Mouse (Mus musculus) stomach, postnatal 0 days (tissue): ENCODE data around the gene Pgap1. TPM values are rescaled to one million over a fixed set of nuclear protein-coding genes. Genes with fewer than 3 reads are reported as not detected.

ENCODE experiments used
- ATAC-seq: fragments of 200-750 bp; cut with Nextera tagmentation; 2 replicates; pipeline ENCODE4 v1.8.0; 2017; ENCODE audit not compliant: low FRiP score, low TSS enrichment
- DNase-seq: peaks from one replicate; pipeline ENCODE4 v3.0.0-alpha.2; 2016; ENCODE audit warnings: low spot score
- H3K27ac ChIP-seq: fragments of 300-500 bp; sonication (generic); replicated peaks from 2 replicates; pipeline ENCODE4 v1.5.1; 2014; ENCODE audit warnings: mild to moderate bottlenecking, control low read depth
- H3K27me3 ChIP-seq: fragments of 300-500 bp; sonication (generic); 2 replicates; pipeline ENCODE4 v1.6.1; 2014; ENCODE audit warnings: low read length; ENCODE audit not compliant: control insufficient read depth, insufficient read depth
- H3K36me3 ChIP-seq: fragments of 300-500 bp; sonication (generic); 2 replicates; pipeline ENCODE4 v1.6.1; 2014; ENCODE audit warnings: low read length, mixed read lengths; ENCODE audit not compliant: control insufficient read depth, insufficient read depth
- H3K4me1 ChIP-seq: fragments of 300-500 bp; sonication (generic); replicated peaks from 2 replicates; pipeline ENCODE4 v1.6.1; 2014; ENCODE audit warnings: antibody characterized with exemption; ENCODE audit not compliant: control insufficient read depth, insufficient read depth
- H3K4me2 ChIP-seq: fragments of 300-500 bp; sonication (generic); replicated peaks from 2 replicates; pipeline ENCODE4 v1.6.1; 2014; ENCODE audit warnings: low read depth, mild to moderate bottlenecking, control low read depth, moderate library complexity
- H3K4me3 ChIP-seq: fragments of 300-500 bp; sonication (generic); 2 replicates; pipeline ENCODE4 v1.5.1; 2014; ENCODE audit warnings: low read depth, low read length, control low read depth
- H3K9ac ChIP-seq: fragments of 300-500 bp; sonication (generic); 2 replicates; pipeline ENCODE4 v1.6.1; 2014; ENCODE audit warnings: mild to moderate bottlenecking, low read length, control low read depth, mixed read lengths
- H3K9me3 ChIP-seq: fragments of 300-500 bp; sonication (generic); 2 replicates; pipeline ENCODE4 v1.6.1; 2016; ENCODE audit warnings: low read length; ENCODE audit not compliant: control insufficient read depth
- CTCF ChIP-seq: IDR thresholded peaks from 2 replicates; pipeline ENCODE4 v1.5.1; 2016; ENCODE audit warnings: antibody characterized with exemption, low read depth, mild to moderate bottlenecking, moderate library complexity
- EP300 ChIP-seq: optimal IDR thresholded peaks from 2 replicates; pipeline ENCODE3; 2016; ENCODE audit warnings: antibody characterized with exemption
- WGBS: fragments of 180-500 bp; shearing (Covaris S2); extraction: QIAGEN DNeasy Blood & Tissue Kit; methylation state at CpG from one replicate; pipeline ENCODE4 v1.1.7; 2014; 5-methylcytosine and 5-hydroxymethylcytosine counted together
- polyA plus RNA-seq: library from polyadenylated mRNA; unstranded; fragments of >200 nt; fragmentation: Nextera tagmentation; extraction: Ambion mirVana; gene quantifications from 2 replicates; pipeline ENCODE4 v1.2.1, GENCODE M21; 2015

Pgap1 gene
- polyA plus RNA-seq, 1 experiment from 2014 or later: 5.4 TPM

DNA sequence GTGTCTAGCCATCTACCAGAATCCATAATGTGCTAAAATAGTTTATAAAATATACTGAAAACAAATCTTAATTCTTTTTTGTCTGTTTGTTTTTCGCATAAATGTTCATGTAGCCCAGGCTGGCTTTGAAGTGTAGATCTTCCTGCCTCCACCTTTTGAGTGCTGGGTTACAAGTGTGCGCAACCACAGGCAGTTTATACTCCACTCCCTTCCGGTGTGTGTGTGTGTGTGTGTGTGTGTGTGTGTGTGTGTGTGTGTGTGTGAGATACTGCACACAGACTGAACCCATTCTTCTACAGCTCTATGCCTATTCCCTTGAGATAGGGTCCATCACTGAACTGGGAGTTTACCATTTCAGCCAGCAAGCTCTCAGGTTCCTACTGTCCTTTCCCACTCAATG lies 64.0 kb downstream of the Pgap1 start:
- H3K4me2 ChIP-seq: no peak overlapping the region
- TF ChIP-seq EP300: no peak
- no peak for TF ChIP-seq CTCF
- no peaks in the 10 kb centered on the region for H3K9me3 ChIP-seq
- H3K27ac ChIP-seq: no peak overlapping the region
- no peak overlapping the region for H3K9ac ChIP-seq
- H3K27me3 ChIP-seq: no peaks in the 10 kb centered on the region
- no peaks in the 10 kb centered on the region for H3K4me1 ChIP-seq
- ATAC-seq (no peak), DNase-seq (no peak)
- WGBS: 90% methylated on average over 3 of the region's 3 CpGs
- no peaks in the 10 kb centered on the region for H3K36me3 ChIP-seq
- H3K4me3 ChIP-seq: no peak overlapping the region

DNA sequence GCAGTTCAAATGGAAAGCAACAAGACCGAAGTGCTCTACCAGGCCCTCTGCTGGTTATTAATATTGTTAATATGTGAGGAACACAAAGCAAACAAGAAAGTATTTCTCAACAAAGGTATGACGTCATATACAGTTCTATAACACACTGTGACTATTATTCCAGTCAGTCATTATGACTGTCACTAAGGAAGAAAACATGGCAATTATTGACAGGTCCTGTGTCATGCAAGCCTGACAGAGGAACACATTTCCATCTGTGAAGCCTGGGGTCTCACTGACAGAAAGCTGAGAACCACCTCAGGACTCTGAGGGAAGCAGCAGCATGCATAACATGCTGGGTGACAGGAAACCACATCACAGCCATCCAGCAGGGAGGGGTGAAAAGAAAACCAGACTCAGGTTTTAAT lies 65.0 kb downstream of the Pgap1 start:
- peak; percentile 63; the same call in 1 of the 2 replicates for ATAC-seq
- no peaks in the 10 kb centered on the region for H3K27me3 ChIP-seq
- no peaks in the 10 kb centered on the region; the same call in 1 of the 2 replicates for H3K36me3 ChIP-seq
- H3K4me3 ChIP-seq: no peak overlapping the region
- no peak overlapping the region for H3K9ac ChIP-seq
- 65% methylated on average over 2 of the region's 2 CpGs for WGBS
- H3K9me3 ChIP-seq: no peaks in the 10 kb centered on the region
- H3K27ac ChIP-seq: no peak overlapping the region
- no peak for DNase-seq
- no peaks in the 10 kb centered on the region for H3K4me1 ChIP-seq
- no peak overlapping the region for H3K4me2 ChIP-seq
- TF ChIP-seq CTCF: peak; percentile 52
- no peak for TF ChIP-seq EP300

DNA sequence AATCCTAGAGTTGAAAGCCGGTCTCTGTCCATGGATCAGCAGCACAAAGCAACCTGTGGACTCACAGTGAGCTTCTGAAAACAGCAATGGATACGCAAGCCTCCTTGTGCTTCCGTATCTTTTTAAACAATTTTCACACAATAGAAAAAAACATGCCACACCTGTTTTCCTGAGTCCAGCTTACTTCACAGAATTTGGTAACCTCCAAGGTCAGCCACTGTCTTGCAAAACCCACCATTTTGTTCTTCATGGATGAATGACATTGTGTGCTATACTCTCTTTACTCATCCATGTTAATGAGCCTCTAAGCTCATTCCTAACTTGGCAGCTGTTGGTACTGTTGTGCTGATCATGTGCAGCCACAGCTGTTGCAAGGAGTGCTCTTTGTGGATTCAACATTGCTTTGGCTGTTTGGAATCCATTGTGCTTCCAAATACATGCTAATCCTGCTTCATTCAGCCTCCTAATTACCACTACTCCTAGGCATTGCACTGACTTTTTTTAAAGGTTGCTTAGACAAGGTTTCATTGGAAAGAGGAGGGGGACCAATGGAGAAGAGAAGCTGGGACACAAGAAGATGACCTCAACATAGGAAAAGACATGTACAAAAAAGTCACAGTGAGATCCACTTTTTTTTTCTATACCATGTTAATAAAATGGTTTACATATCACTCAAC lies 72.6 kb downstream of the Pgap1 start:
- Histone ChIP-seq H3K9me3 (no peaks in the 10 kb centered on the region), H3K36me3 (no peaks in the 10 kb centered on the region; the same call in 1 of the 2 replicates), H3K4me3 (no peak overlapping the region), H3K9ac (no peak overlapping the region), H3K4me1 (no peaks in the 10 kb centered on the region), H3K27ac (no peak overlapping the region), H3K27me3 (no peaks in the 10 kb centered on the region), H3K4me2 (no peak overlapping the region)
- ATAC-seq (no peak), DNase-seq (no peak)
- 90% methylated on average over 3 of the region's 3 CpGs for WGBS
- TF ChIP-seq EP300: no peak
- no peak for TF ChIP-seq CTCF

DNA sequence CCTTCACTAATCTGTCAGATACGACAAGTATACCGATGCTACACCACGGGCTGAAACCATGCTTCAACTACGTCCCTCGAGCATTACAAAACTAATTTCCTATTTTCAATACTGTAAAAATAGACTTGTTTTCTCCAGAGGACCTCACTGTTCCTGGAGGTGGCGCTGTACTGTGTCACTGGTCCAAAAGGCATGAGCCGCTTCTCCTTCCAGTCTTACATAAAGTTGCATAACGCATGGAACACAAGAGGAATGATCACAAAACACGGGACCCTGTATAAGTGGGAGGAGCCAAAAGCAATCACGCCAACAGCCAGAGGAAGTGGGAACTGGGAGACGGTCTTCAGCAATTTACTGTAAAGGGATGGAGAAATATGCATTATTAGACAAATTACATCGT lies 77.0 kb downstream of the Pgap1 start:
- no peak for DNase-seq
- TF ChIP-seq CTCF (no peak), EP300 (no peak)
- 95% methylated on average over 12 of the region's 12 CpGs for WGBS
- H3K27me3 ChIP-seq: no peaks in the 10 kb centered on the region
- H3K4me2 ChIP-seq: no peak overlapping the region
- H3K4me3 ChIP-seq: no peak overlapping the region
- no peaks in the 10 kb centered on the region for H3K36me3 ChIP-seq
- H3K9me3 ChIP-seq: no peaks in the 10 kb centered on the region
- H3K27ac ChIP-seq: no peak overlapping the region
- H3K4me1 ChIP-seq: no peaks in the 10 kb centered on the region
- ATAC-seq: no peak
- H3K9ac ChIP-seq: no peak overlapping the region

DNA sequence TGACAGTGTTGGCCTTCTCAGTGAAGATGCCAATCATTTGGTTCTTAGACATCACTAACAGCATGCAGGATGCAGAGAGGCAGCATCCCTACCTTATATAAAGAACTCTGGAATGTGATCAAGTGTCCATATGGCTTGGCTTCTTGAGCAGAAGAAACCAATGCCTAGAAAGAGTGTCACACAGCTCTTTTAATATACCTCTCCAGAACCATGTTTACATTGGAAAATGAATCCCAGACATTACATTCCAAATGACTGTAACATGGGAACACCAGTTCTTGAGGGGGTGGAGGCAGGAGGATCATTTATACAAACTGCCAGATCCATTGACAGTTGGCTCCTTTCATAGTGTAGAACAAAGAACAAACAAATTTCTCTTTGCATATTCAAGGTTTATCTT lies 88.8 kb downstream of the Pgap1 start:
- no peak for TF ChIP-seq CTCF
- no peak for TF ChIP-seq EP300
- Histone ChIP-seq H3K4me1 (no peaks in the 10 kb centered on the region), H3K27ac (no peak overlapping the region), H3K4me3 (no peak overlapping the region), H3K36me3 (no peaks in the 10 kb centered on the region), H3K9ac (no peak overlapping the region), H3K27me3 (no peaks in the 10 kb centered on the region), H3K9me3 (no peaks in the 10 kb centered on the region), H3K4me2 (no peak overlapping the region)
- no peak for ATAC-seq
- DNase-seq: no peak

DNA sequence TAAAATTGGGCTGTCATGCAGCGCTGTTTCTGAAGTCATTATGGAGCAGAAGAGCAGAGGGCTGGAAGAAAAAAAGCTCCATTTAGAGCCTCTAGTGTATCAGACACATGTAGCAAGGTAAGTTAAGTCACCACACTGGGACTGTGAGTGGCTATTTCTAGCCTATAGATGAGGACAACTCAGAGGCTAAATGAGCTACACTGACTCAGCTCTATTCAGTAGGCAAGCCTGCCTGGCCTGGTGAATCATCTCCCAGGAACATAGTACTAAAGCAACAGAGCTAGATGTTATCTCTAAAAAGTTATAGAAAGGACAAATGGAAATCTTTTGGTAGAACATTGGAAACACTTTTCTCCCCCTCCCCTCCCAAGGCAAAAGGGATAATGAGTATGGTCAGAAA lies 90.1 kb downstream of the Pgap1 start:
- H3K9me3 ChIP-seq: no peaks in the 10 kb centered on the region
- H3K36me3 ChIP-seq: no peaks in the 10 kb centered on the region
- no peak overlapping the region for H3K4me3 ChIP-seq
- H3K4me2 ChIP-seq: no peak overlapping the region
- 77% methylated on average over 1 of the region's 1 CpGs for WGBS
- no peak for TF ChIP-seq EP300
- TF ChIP-seq CTCF: no peak
- DNase-seq (no peak), ATAC-seq (no peak)
- no peak overlapping the region for H3K27ac ChIP-seq
- H3K9ac ChIP-seq: no peak overlapping the region
- H3K4me1 ChIP-seq: no peaks in the 10 kb centered on the region
- no peaks in the 10 kb centered on the region for H3K27me3 ChIP-seq
